Mouse (Mus musculus) erythroid progenitor cell, adult 5-6 weeks (primary cell): Measurements from ENCODE around the gene Gm7534. TPM values are rescaled to one million over a fixed set of nuclear protein-coding genes. Genes with fewer than 3 reads are reported as not detected.
"Not testable (repeated sequence)": the region's sequence is repeated elsewhere in the genome, so short reads cannot be mapped to it uniquely, and the experiment has no call there.

Experiments
- ATAC-seq: replicated peaks from 2 replicates; pipeline ENCODE4 v1.8.0; 2016; ENCODE audit warnings: moderate number of reproducible peaks, mild to moderate bottlenecking, moderate TSS enrichment, inconsistent platforms; ENCODE audit not compliant: poor library complexity, low FRiP score, severe bottlenecking
- total RNA-seq, 2 experiments: library from RNA; stranded (forward) in 1 of 2; stranded (reverse) in 1 of 2; fragments of 150-400 nt in 1 of 2; fragments of 186-747, 209-891 nt in 1 of 2; gene quantifications; 2 replicates each; pipeline versions ENCODE4 v1.2.3 to v1.2.4; 2015 to 2017; ENCODE audit warnings: low replicate concordance in 2 of 2

Gm7534 gene
- total RNA-seq, 2 experiments from 2014 or later: not detected

GRCm38 (mm10) chr4:134206488-134207053, 3.8 kb upstream of the Gm7534 start:
- ATAC-seq: no peak

- no peak for ATAC-seq
Observed at GRCm38 (mm10) chr4:134203340-134203896, 614 bp upstream of the Gm7534 start.

- no peak for ATAC-seq
Observed at GRCm38 (mm10) chr4:134199371-134199770, 3.4 kb downstream of the Gm7534 start.

- ATAC-seq: no peak
Observed at GRCm38 (mm10) chr4:134186268-134186667, 16.5 kb downstream of the Gm7534 start.

GRCm38 (mm10) chr4:134185569-134185968, 17.2 kb downstream of the Gm7534 start:
- ATAC-seq: no peak

- ATAC-seq: no peak
Observed at GRCm38 (mm10) chr4:134183711-134184110, 19.1 kb downstream of the Gm7534 start.

- peak; percentile 80 for ATAC-seq
Observed at GRCm38 (mm10) chr4:134181825-134182224, 21.0 kb downstream of the Gm7534 start.

GRCm38 (mm10) chr4:134181112-134181511, 21.7 kb downstream of the Gm7534 start:
- peak; percentile 77 for ATAC-seq

GRCm38 (mm10) chr4:134172391-134172790, 30.4 kb downstream of the Gm7534 start:
- no peak for ATAC-seq

- no peak for ATAC-seq
Observed at GRCm38 (mm10) chr4:134166906-134167305, 35.9 kb downstream of the Gm7534 start.

GRCm38 (mm10) chr4:134165548-134166465, 37.0 kb downstream of the Gm7534 start:
- peak; percentile 87 for ATAC-seq

GRCm38 (mm10) chr4:134165024-134165423, 37.8 kb downstream of the Gm7534 start:
- ATAC-seq: peak; percentile 67

GRCm38 (mm10) chr4:134164591-134164990, 38.2 kb downstream of the Gm7534 start:
- ATAC-seq: no peak

GRCm38 (mm10) chr4:134160071-134160470, 42.7 kb downstream of the Gm7534 start:
- not testable (repeated sequence) for ATAC-seq

GRCm38 (mm10) chr4:134158774-134159173, 44.0 kb downstream of the Gm7534 start:
- no peak for ATAC-seq

GRCm38 (mm10) chr4:134157558-134157957, 45.2 kb downstream of the Gm7534 start:
- no peak for ATAC-seq

GRCm38 (mm10) chr4:134156744-134157143, 46.1 kb downstream of the Gm7534 start:
- ATAC-seq: no peak

- ATAC-seq: no peak
Observed at GRCm38 (mm10) chr4:134155961-134156465, 46.8 kb downstream of the Gm7534 start.

GRCm38 (mm10) chr4:134155531-134155930, 47.3 kb downstream of the Gm7534 start:
- no peak for ATAC-seq

- no peak for ATAC-seq
Observed at GRCm38 (mm10) chr4:134154354-134154753, 48.5 kb downstream of the Gm7534 start.

GRCm38 (mm10) chr4:134153656-134154055, 49.1 kb downstream of the Gm7534 start:
- ATAC-seq: no peak
